Mouse (Mus musculus) frontal cortex, adult 2 months (tissue): Measurements from ENCODE around the gene Gm13090. TPM values are rescaled to one million over a fixed set of nuclear protein-coding genes. Genes with fewer than 3 reads are reported as not detected.

Experiments
- DNase-seq, 2 experiments: peaks; one replicate each; pipeline ENCODE4 v3.0.0; 2022; ENCODE audit warnings: low spot score in 1 of 2; ENCODE audit errors: extremely low spot score in 1 of 2
- polyA plus RNA-seq: library from polyadenylated mRNA; depleted of rRNA; stranded (reverse); fragments of >200 nt; gene quantifications from 2 replicates; pipeline ENCODE4 v1.2.3, GENCODE M21; 2012; rRNA removed

The Gm13090 gene
- polyA plus RNA-seq: not detected in 2 replicates

- DNase-seq: no peak
Observed at GRCm38 (mm10) chr4:151089270-151089669, at the start of gene Gm13090. Gene Gm13090 (plus strand): TSS chr4:151089570.

- DNase-seq: peak; percentile 42 to 57
Observed at GRCm38 (mm10) chr4:151041506-151041905, 47.9 kb upstream of the Gm13090 start.

GRCm38 (mm10) chr4:151043281-151043680 is 46.1 kb upstream of the Gm13090 start:
- DNase-seq: no peak

GRCm38 (mm10) chr4:151044037-151044943 is 45.1 kb upstream of the Gm13090 start, which contains the start of gene Per3:
Gene Per3 (minus strand): TSS chr4:151044665.
- DNase-seq: peak; percentile 92 to 97

- DNase-seq: peak; percentile 54 to 66
Observed at GRCm38 (mm10) chr4:151044944-151045570, 44.3 kb upstream of the Gm13090 start.

GRCm38 (mm10) chr4:151046524-151046923 is 42.8 kb upstream of the Gm13090 start:
- no peak for DNase-seq

- no peak for DNase-seq
Observed at GRCm38 (mm10) chr4:151051162-151051561, 38.2 kb upstream of the Gm13090 start.

- peak; percentile 96 to 99 for DNase-seq
Observed at GRCm38 (mm10) chr4:151057347-151058321, 31.7 kb upstream of the Gm13090 start, which contains the start of gene Vamp3. Gene Vamp3 (minus strand): TSS chr4:151057963.

- DNase-seq: no peak
Observed at GRCm38 (mm10) chr4:151058634-151059033, 30.7 kb upstream of the Gm13090 start.

GRCm38 (mm10) chr4:151059566-151059965 is 29.8 kb upstream of the Gm13090 start:
- no peak for DNase-seq

GRCm38 (mm10) chr4:151068751-151069150 is 20.6 kb upstream of the Gm13090 start:
- DNase-seq: no peak

GRCm38 (mm10) chr4:151070962-151071361 is 18.4 kb upstream of the Gm13090 start:
- DNase-seq: no peak

GRCm38 (mm10) chr4:151073108-151073744 is 16.1 kb upstream of the Gm13090 start:
- DNase-seq: peak; percentile 38 to 93

- no peak for DNase-seq
Observed at GRCm38 (mm10) chr4:151074817-151075216, 14.6 kb upstream of the Gm13090 start.

GRCm38 (mm10) chr4:151081355-151081754 is 8.0 kb upstream of the Gm13090 start:
- DNase-seq: no peak

GRCm38 (mm10) chr4:151081977-151082376 is 7.4 kb upstream of the Gm13090 start:
- no peak for DNase-seq

- DNase-seq: no peak
Observed at GRCm38 (mm10) chr4:151083027-151083426, 6.3 kb upstream of the Gm13090 start.

- DNase-seq: no peak
Observed at GRCm38 (mm10) chr4:151087358-151087757, 2.0 kb upstream of the Gm13090 start.

- DNase-seq: no peak
Observed at GRCm38 (mm10) chr4:151088819-151089218, 551 bp upstream of the Gm13090 start.

- DNase-seq: peak in 1 of 2 experiments; percentile 64
Observed at GRCm38 (mm10) chr4:151095207-151095606, 5.8 kb downstream of the Gm13090 start.
